Mouse (Mus musculus) intestine, embryonic 16.5 days (tissue): ENCODE measurements around the gene Renbp. TPM values are rescaled to one million over a fixed set of nuclear protein-coding genes. Genes with fewer than 3 reads are reported as not detected.

Source experiments
- ATAC-seq: fragments of 200-750 bp; cut with Nextera tagmentation; 2 replicates; pipeline ENCODE4 v1.8.0; 2017; ENCODE audit warnings: moderate TSS enrichment, moderate library complexity
- H3K27ac ChIP-seq: fragments of 300-500 bp; sonication (generic); 2 replicates; pipeline ENCODE4 v1.5.1; 2014; ENCODE audit warnings: mild to moderate bottlenecking, low read length
- H3K27me3 ChIP-seq: fragments of 300-500 bp; sonication (generic); replicated peaks from 2 replicates; pipeline ENCODE4 v1.6.1; 2014; ENCODE audit warnings: low read length, control low read depth, mixed read lengths; ENCODE audit not compliant: control insufficient read depth, insufficient read depth
- H3K36me3 ChIP-seq: fragments of 300-500 bp; sonication (generic); 2 replicates; pipeline ENCODE4 v1.6.1; 2014; ENCODE audit warnings: low read length, control low read depth; ENCODE audit not compliant: control insufficient read depth, insufficient read depth
- H3K4me1 ChIP-seq: fragments of 300-500 bp; sonication (generic); 2 replicates; pipeline ENCODE4 v1.6.1; 2014; ENCODE audit warnings: low read length, control low read depth, mixed read lengths; ENCODE audit not compliant: control insufficient read depth, insufficient read depth
- H3K4me2 ChIP-seq: fragments of 300-500 bp; sonication (generic); 2 replicates; pipeline ENCODE4 v1.6.1; 2014; ENCODE audit warnings: low read depth, low read length, control low read depth
- H3K4me3 ChIP-seq: fragments of 300-500 bp; sonication (generic); 2 replicates; pipeline ENCODE4 v1.5.1; 2014; ENCODE audit warnings: mild to moderate bottlenecking, low read length
- H3K9ac ChIP-seq: fragments of 300-500 bp; sonication (generic); 2 replicates; pipeline ENCODE4 v1.6.1; 2014; ENCODE audit warnings: low read depth, low read length
- H3K9me3 ChIP-seq: fragments of 300-500 bp; sonication (generic); 2 replicates; pipeline ENCODE4 v1.6.1; 2016; ENCODE audit warnings: low read length, control low read depth; ENCODE audit not compliant: control insufficient read depth
- WGBS: fragments of 180-500 bp; shearing (Covaris S2); extraction: QIAGEN DNeasy Blood & Tissue Kit; methylation state at CpG from one replicate; pipeline ENCODE4 v1.1.7; 2014; 5-methylcytosine and 5-hydroxymethylcytosine counted together
- polyA plus RNA-seq: library from polyadenylated mRNA; unstranded; fragments of >200 nt; fragmentation: Nextera tagmentation; extraction: Ambion mirVana; gene quantifications from 2 replicates; pipeline ENCODE4 v1.2.1, GENCODE M21; 2015

Gene Renbp
- polyA plus RNA-seq, 1 experiment from 2014 or later = 351 TPM

DNA sequence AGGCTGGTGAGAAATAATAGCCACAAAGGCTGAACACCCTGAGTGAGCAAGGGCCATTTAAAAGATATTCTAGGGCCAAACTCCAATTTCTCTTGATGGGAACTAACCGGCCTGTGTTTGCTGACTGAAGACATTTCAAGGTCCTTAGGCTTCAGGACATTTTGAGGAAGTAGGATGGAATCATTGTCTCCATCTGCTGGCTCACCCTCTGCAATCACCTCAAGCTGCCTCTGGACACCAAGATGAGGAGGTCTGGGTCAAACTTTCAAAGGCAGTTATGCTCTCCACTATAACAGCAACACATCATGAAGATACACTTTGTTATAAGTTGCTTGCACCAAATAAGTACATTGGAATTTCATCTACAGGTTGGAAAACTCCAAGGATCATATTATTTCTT is 20.6 kb downstream of the Renbp start:
- Histone ChIP-seq H3K9me3 (no peaks in the 10 kb centered on the region), H3K9ac (no peak overlapping the region), H3K27me3 (no peaks in the 10 kb centered on the region), H3K4me3 (no peak overlapping the region), H3K4me1 (no peaks in the 10 kb centered on the region), H3K36me3 (no peaks in the 10 kb centered on the region), H3K4me2 (no peak overlapping the region), H3K27ac (no peak overlapping the region)
- WGBS = 45% methylated on average over 1 of the region's 1 CpGs
- ATAC-seq = no peak

DNA sequence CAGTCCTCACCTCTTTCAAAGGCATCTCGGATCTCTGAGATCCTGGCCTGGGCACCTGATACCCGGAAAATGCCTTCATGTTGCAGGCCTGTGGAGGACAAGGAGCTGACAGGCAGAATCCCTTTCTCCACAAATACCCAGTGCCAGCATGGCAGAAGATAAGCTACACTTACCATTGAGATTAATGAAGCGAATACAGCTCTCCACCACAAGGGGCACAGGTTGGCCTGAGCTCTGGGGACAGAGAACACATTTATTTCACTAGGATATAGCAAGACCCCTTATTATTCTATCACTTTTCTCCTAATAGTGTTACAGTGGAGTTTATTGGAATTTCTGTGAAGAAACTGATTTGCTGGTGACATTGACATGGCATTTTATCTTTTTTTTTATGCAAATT is 32.7 kb downstream of the Renbp start:
- no peak for ATAC-seq
- H3K4me2 ChIP-seq = no peak overlapping the region
- H3K4me3 ChIP-seq = no peak overlapping the region
- H3K27me3 ChIP-seq = no peaks in the 10 kb centered on the region
- no peaks in the 10 kb centered on the region for H3K36me3 ChIP-seq
- no peak overlapping the region for H3K9ac ChIP-seq
- no peak overlapping the region for H3K27ac ChIP-seq
- H3K4me1 ChIP-seq = no peaks in the 10 kb centered on the region
- no peaks in the 10 kb centered on the region for H3K9me3 ChIP-seq
- 63% methylated on average over 3 of the region's 3 CpGs for WGBS

DNA sequence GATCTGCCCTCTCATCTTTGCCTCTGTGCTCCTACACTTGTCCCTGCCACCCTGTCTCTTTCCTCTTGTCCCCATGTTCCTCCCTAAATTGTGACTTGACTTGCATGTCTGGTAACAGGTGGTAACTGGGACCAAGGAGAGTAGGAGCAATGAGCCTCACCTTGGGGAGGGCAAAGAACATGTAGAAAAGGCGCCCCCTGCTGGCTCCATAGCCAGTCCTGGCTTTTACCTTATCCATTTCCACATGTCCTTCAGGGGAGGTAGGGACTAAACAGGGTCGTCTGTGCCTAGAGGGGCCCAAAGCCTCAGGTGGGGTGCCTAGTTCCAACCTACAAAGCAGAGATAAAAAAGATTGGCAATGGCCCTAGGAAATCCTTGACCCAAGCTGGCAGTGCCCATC is 34.9 kb downstream of the Renbp start, which contains the start of gene L1cam:
L1cam (minus strand) TSS at position 387 of the 400 bp plus-strand sequence.
- Histone ChIP-seq H3K4me3 (no peak within 1 kb of the TSS), H3K9ac (no peak within 1 kb of the TSS), H3K27ac (no peak within 1 kb of the TSS), H3K4me2 (no peak within 1 kb of the TSS), H3K36me3 (no peaks in the 10 kb centered on the region), H3K27me3 (no peaks in the 10 kb centered on the region), H3K9me3 (no peaks in the 10 kb centered on the region), H3K4me1 (no peaks in the 10 kb centered on the region)
- WGBS = 15% methylated on average over 2 of the region's 2 CpGs
- no peak for ATAC-seq

DNA sequence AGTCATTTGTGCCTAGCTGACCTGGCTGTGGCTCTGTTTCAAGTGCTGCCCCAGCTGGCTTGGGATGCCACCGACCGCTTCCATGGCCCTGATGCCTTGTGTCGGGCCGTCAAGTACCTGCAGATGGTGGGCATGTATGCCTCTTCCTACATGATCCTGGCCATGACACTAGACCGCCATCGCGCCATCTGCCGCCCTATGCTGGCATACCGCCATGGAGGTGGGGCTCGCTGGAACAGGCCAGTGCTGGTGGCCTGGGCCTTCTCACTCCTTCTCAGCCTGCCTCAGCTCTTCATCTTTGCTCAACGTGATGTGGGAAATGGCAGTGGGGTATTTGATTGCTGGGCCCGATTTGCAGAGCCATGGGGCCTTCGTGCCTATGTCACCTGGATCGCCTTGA is 37.8 kb downstream of the Renbp start:
- no peaks in the 10 kb centered on the region for H3K27me3 ChIP-seq
- WGBS = 93% methylated on average over 14 of the region's 14 CpGs

DNA sequence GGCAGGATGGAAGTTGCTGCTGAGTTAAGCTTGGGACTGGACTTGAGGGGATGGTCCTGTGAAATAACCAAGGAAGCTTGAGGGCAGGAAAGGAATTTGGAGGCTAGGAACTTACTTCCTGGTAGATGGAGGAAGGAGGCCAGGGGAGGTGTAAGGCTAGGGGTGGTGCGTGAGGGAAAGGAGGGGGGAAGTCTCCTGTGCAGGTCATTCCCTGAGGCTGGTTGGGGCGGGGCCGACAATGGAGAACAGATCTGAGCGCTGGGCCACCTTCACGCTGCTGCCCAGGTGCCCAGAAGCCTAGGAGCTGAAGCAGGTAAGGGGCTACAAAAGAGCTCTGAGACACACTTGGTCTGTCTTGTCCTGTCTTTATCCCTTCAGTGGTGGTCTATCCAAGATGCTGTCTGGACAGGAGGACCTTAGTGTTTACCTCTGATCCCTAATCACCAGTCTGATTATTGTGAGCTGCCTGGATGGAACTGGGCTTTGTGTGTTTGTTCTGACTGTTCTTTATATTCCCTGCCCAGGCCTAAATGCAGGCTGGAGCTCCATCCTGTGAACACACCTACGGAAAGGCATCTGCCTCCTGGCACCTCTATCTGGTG is 39.0 kb downstream of the Renbp start, which contains the start of gene Avpr2:
Avpr2 (plus strand) TSS at position 552 of the 602 bp plus-strand sequence.
- H3K27ac ChIP-seq = no peak within 1 kb of the TSS
- H3K36me3 ChIP-seq = no peaks in the 10 kb centered on the region
- no peak within 1 kb of the TSS for H3K4me2 ChIP-seq
- no peaks in the 10 kb centered on the region for H3K9me3 ChIP-seq
- no peak within 1 kb of the TSS for H3K4me3 ChIP-seq
- H3K4me1 ChIP-seq = no peaks in the 10 kb centered on the region
- no peak for ATAC-seq
- no peaks in the 10 kb centered on the region for H3K27me3 ChIP-seq
- H3K9ac ChIP-seq = no peak within 1 kb of the TSS
- 66% methylated on average over 6 of the region's 6 CpGs for WGBS

More for the DNA sequence above, 37.8 kb downstream of the Renbp start:
- no peaks in the 10 kb centered on the region for H3K9me3 ChIP-seq
- no peaks in the 10 kb centered on the region for H3K36me3 ChIP-seq
- H3K27ac ChIP-seq = no peak overlapping the region
- ATAC-seq = no peak
- no peak overlapping the region for H3K4me2 ChIP-seq
- H3K9ac ChIP-seq = no peak overlapping the region
- no peaks in the 10 kb centered on the region for H3K4me1 ChIP-seq
- no peak overlapping the region for H3K4me3 ChIP-seq

DNA sequence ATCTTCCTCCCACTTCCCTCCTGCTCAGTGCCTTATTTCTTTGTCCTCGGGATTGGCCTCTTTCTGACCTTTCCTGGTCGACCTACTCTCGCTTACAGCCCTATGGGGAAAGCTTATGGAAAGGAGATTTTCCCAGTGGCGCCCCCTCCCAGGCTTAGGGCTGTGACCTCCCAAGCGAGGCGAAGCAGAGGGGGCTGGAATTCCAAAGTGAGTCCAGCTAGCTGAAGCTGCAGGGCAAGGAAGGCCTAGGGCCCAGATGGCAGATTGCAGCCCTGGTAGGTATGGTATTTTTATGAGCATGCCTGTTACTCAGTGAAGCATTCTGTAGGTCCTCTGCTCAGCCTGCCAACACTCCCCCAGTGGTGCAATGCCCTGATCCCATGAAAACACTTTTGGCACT is 49.2 kb downstream of the Renbp start:
- Histone ChIP-seq H3K27ac (no peak overlapping the region), H3K4me3 (no peak overlapping the region), H3K27me3 (peaks cover 19% of the 10 kb centered on the region), H3K9me3 (no peaks in the 10 kb centered on the region), H3K36me3 (no peaks in the 10 kb centered on the region), H3K4me2 (no peak overlapping the region; the same call in 1 of the 2 replicates), H3K4me1 (no peaks in the 10 kb centered on the region), H3K9ac (no peak overlapping the region)
- WGBS = 30% methylated on average over 6 of the region's 6 CpGs
- ATAC-seq = no peak

DNA sequence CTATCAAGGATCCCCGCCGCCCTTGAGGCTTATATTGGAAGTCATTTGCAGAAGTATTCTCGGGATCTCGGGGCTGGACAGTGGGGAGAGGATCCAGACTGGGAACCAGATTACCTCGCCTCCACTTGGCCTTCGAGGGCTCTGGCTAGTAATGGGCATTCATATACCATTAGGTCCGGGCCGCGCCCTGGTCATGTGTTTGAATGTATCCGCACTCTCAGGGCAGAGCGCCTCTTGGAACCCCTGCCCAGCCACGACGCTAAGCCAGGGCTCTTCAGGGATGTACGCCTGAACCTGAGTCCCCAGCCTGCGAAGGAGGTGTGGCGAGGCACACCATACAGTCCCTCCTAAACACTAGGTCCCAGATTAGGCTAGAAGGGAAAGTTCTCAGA is 49.6 kb downstream of the Renbp start:
- H3K36me3 ChIP-seq = no peaks in the 10 kb centered on the region
- peak overlapping the region; percentile 64 for H3K4me2 ChIP-seq
- WGBS = 19% methylated on average over 16 of the region's 16 CpGs
- H3K4me3 ChIP-seq = peak overlapping the region; percentile 46
- H3K4me1 ChIP-seq = no peaks in the 10 kb centered on the region
- peak; percentile 28; the same call in 1 of the 2 replicates for ATAC-seq
- H3K27me3 ChIP-seq = peaks cover 19% of the 10 kb centered on the region
- H3K9ac ChIP-seq = no peak overlapping the region
- no peak overlapping the region for H3K27ac ChIP-seq
- no peaks in the 10 kb centered on the region for H3K9me3 ChIP-seq

DNA sequence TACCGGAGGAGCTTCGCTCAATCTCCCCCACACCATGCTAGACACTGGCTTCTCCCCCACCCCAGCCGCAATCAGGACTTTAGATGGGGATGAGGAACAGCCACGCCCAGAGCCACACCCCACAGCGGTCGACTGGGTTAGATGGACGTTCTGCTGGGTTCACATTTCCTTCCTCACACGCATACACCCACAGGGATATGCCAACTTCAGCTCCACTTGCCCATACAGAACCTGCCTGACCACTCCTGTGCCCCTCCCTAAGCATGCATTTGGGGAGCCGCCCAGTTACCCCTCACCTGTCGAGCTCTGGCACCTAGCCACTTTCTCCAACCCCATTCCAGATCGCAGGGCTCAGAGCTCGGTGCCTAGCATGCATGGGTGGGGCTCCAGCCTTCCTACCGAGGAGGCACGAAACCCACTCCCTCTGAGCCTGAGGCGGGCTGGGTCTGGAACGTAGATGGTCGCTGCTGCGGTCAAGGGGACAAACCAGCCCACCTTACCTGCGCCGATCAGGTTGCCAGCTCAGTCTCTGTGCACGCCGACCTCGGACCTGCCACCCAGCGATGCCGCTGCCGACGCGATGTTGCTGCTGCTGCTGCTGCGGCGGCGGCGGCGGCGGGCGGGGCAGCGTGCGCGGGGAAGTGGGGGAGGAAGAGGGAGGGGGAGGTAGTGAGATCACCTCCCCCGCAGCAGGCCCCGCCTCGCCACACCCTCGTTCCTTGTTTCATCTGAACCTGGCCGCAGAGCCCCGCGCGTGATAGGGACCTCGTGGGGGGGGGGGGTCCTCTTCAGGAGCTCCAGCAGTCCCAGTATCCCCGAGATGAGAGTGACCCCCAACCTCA is 50.2 kb downstream of the Renbp start:
- 14% methylated on average over 38 of the region's 48 CpGs for WGBS
- ATAC-seq = peak; percentile 46

DNA sequence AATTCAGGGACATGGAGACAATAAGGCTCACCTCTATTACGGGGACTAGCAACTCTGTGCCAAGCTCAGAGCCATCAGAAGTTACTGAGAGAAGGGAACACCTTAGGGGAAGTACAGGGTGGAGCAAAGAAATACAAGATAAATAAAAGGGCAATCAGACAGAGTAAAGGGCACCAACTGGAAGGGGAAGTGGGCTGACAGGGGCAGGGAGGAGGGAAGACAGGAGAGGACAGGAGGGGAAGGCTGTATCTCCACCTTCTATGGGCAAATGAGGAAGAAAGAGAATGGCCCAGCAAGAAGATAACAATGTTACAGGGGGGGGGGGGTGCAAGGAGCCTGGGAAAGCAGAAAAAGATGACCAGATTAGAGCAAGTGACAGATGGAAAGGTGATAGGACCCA is 53.6 kb downstream of the Renbp start:
- WGBS = 75% methylated on average over 1 of the region's 1 CpGs
- ATAC-seq = no peak

More for the DNA sequence above, 50.2 kb downstream of the Renbp start:
- no peaks in the 10 kb centered on the region for H3K36me3 ChIP-seq
- H3K4me3 ChIP-seq = peak overlapping the region; percentile 46
- peak overlapping the region; percentile 64 for H3K4me2 ChIP-seq
- H3K9me3 ChIP-seq = no peaks in the 10 kb centered on the region
- H3K27ac ChIP-seq = no peak overlapping the region
- no peaks in the 10 kb centered on the region for H3K4me1 ChIP-seq
- peak overlapping the region; percentile 51; the same call in 1 of the 2 replicates for H3K9ac ChIP-seq
- peaks cover 19% of the 10 kb centered on the region for H3K27me3 ChIP-seq

More for the DNA sequence above, 53.6 kb downstream of the Renbp start:
- no peak overlapping the region for H3K4me3 ChIP-seq
- no peaks in the 10 kb centered on the region for H3K36me3 ChIP-seq
- H3K9ac ChIP-seq = no peak overlapping the region
- H3K4me1 ChIP-seq = no peaks in the 10 kb centered on the region
- no peak overlapping the region for H3K27ac ChIP-seq
- no peak overlapping the region for H3K4me2 ChIP-seq
- peaks cover 16% of the 10 kb centered on the region for H3K27me3 ChIP-seq
- H3K9me3 ChIP-seq = no peaks in the 10 kb centered on the region
